Mouse (Mus musculus) hindlimb bud, embryonic 11.5 days (tissue): ENCODE data around the gene Slc29a1.
"Not testable (repeated sequence)": the region's sequence is repeated elsewhere in the genome, so short reads cannot be mapped to it uniquely, and the experiment has no call there.

ENCODE experiments used
- DNase-seq: peaks from one replicate; pipeline ENCODE4 v3.0.0-alpha.2; 2012; ENCODE audit warnings: low read depth, low spot score; ENCODE audit errors: extremely low spot score

Slc29a1 gene

GRCm38 (mm10) chr17:45599446-45600242 is at the start of gene Slc29a1:
Gene Slc29a1, minus strand, starts transcription at chr17:45599606.
- no peak for DNase-seq

- DNase-seq: no peak
Observed at GRCm38 (mm10) chr17:45644185-45644584, 44.8 kb upstream of the Slc29a1 start.

GRCm38 (mm10) chr17:45642701-45643100 is 43.3 kb upstream of the Slc29a1 start:
- no peak for DNase-seq

GRCm38 (mm10) chr17:45641981-45642380 is 42.6 kb upstream of the Slc29a1 start:
- no peak for DNase-seq

GRCm38 (mm10) chr17:45638596-45639295 is 39.3 kb upstream of the Slc29a1 start:
- no peak for DNase-seq

GRCm38 (mm10) chr17:45634033-45634432 is 34.6 kb upstream of the Slc29a1 start:
- DNase-seq: no peak

- DNase-seq: no peak
Observed at GRCm38 (mm10) chr17:45631940-45632339, 32.5 kb upstream of the Slc29a1 start.

- no peak for DNase-seq
Observed at GRCm38 (mm10) chr17:45630992-45631391, 31.6 kb upstream of the Slc29a1 start.

GRCm38 (mm10) chr17:45629861-45630694 is 30.7 kb upstream of the Slc29a1 start:
- no peak for DNase-seq

- DNase-seq: no peak
Observed at GRCm38 (mm10) chr17:45628885-45629855, 29.8 kb upstream of the Slc29a1 start.

GRCm38 (mm10) chr17:45628160-45628559 is 28.8 kb upstream of the Slc29a1 start:
- DNase-seq: no peak

- peak; percentile 92 for DNase-seq
Observed at GRCm38 (mm10) chr17:45626577-45627134, 27.2 kb upstream of the Slc29a1 start.

- not testable (repeated sequence) for DNase-seq
Observed at GRCm38 (mm10) chr17:45623425-45623824, 24.0 kb upstream of the Slc29a1 start.

- no peak for DNase-seq
Observed at GRCm38 (mm10) chr17:45619386-45620256, 20.2 kb upstream of the Slc29a1 start.

- no peak for DNase-seq
Observed at GRCm38 (mm10) chr17:45618941-45619385, 19.6 kb upstream of the Slc29a1 start.

- DNase-seq: no peak
Observed at GRCm38 (mm10) chr17:45617655-45618054, 18.2 kb upstream of the Slc29a1 start.

GRCm38 (mm10) chr17:45616679-45617078 is 17.3 kb upstream of the Slc29a1 start:
- DNase-seq: no peak

- DNase-seq: no peak
Observed at GRCm38 (mm10) chr17:45616046-45616650, 16.7 kb upstream of the Slc29a1 start.
